Mouse (Mus musculus) retina, postnatal 7 days (tissue): ENCODE measurements around the gene Mast3.
"Not testable (repeated sequence)": the region's sequence is repeated elsewhere in the genome, so short reads cannot be mapped to it uniquely, and the experiment has no call there.

Experiments
- DNase-seq: peaks from one replicate; pipeline ENCODE4 v3.0.0-alpha.2; 2012; ENCODE audit warnings: low read depth, low spot score

Mast3 gene

DNA sequence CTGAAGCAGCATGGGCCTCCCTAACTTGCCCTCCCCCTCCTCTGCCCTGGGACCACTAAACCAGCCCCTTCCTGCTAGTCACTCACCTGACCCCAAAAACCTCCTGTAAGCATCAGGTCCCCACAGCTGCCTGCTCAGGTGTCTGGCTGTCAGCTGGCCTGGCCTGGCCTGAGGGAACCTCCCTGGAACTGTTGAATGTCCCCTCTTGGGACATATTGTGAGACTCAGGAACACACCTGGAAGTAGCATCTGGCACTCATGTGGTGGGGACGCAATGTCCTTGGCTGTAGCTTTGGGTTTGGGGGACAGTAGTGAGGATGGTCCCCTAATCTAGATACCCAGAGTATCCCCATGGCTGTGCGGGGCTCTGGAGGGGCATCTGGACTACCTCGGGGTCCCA, 29.2 kb upstream of the Mast3 start:
- no peak for DNase-seq

DNA sequence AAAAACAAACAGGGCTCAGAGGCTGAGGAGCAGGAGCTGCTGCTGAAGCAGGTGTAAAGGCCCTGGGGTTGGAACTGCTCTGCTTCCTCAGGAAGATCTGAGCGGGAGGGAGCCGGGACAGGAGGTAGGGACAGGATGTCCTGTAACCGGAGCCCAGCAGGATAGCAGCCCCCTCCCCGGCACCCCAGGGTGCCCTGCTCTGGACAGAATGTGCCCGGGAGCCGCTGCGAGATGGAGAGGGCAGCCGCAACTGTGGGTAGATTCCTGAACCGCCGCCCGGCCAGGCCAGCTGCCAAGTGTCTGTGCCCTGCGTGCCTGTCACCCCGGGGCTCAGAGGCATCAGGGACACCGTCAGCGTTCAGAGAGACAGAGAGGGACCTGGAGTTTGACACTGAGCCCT, 28.7 kb upstream of the Mast3 start:
- no peak for DNase-seq

DNA sequence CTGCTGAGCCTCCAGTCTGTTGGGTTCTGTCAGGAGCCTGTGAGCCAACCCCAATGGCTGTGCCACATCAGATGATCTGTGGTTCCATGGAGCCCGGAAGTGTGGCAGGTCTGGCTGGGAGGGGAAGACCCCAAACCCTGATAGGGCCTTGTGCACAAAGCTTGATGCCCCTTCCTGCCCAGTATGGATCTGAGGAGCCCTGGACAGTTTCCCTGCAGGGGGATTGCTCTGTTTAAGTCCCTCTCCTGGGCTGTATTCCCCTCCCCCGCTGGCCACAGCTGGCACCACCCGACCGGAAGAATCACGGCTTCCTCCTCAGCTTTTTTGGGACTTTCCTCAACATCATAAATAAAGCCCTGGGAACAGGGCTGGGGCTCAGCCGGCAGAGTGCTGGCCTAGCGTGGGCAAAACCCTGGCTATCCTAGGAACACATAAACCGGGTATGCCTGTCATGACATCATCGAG, 28.2 kb upstream of the Mast3 start:
- DNase-seq = no peak

DNA sequence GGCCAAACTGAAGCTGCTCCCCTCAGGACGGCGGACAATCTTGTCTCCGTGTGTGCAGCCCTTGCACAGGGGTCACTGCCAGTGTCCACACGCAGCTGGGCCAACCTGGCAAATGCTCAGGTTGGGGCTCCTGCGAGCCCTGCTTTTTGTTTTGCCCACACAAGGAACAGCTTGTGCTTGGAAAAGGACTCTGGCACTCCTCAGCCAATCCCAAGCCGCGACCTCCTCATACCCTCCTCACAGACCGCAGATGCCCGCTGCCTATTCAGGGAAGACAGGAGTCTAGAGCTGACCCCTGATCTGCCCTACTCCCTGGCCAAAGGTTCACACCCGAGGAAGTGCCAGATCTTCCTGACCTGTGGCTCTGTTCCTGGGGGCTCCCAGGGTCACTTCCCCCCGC, 27.5 kb upstream of the Mast3 start:
- DNase-seq = no peak

DNA sequence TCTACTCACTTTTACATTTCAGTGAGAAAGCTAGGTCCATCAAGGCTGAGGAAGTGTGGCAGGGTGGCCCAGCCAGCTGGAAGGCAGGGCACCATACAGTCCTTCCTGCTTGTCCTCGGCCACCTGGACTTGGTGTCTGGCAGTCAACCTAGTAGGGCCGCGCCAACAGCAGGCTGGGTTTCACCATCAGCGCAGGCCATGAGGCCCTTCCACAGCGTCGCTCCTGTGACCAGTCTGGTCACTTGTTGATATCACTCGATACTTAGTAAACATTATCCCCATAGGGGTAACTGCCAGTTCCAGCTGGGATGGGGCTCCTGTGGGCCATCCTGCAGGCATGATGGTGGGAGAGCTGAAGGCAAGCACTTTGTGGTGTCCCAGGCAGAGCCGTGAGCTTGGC, 26.7 kb upstream of the Mast3 start:
- DNase-seq = no peak

DNA sequence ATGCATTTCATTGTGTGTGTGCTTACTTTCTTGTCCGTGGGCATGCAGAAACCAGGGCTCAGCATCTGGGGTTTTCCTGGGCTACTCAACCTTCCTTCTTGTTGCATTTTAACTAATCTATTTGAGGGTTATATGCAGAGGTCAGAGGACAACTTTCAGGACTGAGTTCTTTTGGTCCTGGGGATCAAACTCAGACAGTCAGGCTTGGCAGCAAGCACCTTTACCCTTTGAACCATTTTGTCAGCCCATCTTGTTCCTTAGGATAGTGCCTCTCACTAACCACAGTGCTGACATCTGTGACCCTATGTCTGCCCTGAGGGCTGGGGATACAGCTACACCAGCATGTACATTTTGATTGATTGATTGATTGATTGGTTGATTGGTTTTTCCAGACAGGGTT, 22.9 kb upstream of the Mast3 start:
- DNase-seq = no peak

DNA sequence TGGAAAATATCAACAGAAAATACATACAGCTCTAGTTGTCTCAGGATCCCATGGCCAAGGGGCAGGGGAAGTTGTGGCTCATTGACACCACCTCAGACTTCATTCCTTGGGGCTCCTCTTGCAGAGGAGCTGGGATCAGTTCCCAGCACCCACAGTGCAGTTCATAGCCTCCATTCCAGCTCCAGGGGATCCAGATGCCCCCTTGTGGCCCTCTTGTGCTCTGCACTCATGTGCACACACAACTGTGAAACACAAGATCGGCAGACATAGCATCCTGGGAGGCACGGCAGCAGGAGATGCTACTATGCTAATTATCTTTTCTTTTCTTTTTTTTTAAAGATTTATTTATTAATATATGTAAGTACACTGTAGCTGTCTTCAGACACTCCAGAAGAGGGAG, 22.2 kb upstream of the Mast3 start:
- no peak for DNase-seq

DNA sequence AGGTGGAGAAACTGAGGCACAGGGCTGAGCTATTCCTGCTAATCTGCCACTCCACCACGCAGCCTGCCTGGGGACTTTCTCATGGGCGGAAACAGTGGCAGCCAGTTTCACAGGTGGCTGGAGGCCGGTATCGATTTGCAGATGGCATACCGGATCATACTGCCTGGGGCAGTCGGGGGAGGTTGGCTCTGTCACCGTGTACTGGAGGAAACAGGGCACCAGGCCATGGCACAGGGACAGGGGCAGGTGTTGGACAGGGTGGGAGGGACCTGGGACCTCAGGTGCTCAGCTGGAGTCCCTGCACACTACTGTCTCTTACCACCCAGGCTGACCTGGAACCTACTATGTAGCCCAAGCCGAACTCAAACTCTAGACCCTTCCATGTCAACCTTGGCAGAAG, 21.0 kb upstream of the Mast3 start:
- no peak for DNase-seq

DNA sequence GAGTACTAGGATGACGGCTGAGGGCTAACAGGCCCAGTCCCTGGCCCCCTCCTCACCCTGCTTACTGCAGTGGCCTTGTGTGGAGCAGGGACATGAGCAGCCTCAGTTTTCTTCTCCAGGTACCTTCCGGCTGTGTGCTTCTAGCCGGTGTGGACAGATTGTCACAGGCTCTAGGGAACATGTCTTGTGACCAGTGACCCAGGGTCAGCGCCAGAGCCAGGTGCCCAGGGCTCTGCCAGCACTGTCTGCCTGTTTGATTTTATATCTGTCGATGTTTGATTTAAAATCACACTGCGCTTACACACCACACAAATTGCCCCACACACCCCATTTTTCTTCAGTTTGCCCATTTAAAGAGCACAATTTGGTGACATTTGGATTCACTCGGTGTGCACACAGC, 18.9 kb upstream of the Mast3 start:
- no peak for DNase-seq

DNA sequence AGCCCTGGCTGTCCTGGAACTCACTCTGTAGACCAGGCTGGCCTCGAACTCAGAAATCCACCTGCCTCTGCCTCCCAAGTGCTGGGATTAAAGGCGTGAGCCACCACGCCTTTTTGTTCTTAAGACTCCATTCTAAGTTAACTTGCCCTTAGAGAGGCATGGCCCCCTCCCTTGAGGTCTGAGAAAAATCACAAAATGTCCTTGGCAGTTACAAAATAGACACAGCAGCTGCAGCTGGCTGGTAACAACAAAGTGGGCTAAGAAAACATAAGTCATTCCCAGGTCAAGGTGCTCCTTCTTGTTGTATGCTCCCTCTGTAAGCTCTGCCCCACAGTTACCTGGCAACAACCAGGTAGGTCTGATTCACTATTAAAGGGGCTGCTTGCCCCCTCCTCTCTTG, 17.7 kb upstream of the Mast3 start:
- not testable (repeated sequence) for DNase-seq

DNA sequence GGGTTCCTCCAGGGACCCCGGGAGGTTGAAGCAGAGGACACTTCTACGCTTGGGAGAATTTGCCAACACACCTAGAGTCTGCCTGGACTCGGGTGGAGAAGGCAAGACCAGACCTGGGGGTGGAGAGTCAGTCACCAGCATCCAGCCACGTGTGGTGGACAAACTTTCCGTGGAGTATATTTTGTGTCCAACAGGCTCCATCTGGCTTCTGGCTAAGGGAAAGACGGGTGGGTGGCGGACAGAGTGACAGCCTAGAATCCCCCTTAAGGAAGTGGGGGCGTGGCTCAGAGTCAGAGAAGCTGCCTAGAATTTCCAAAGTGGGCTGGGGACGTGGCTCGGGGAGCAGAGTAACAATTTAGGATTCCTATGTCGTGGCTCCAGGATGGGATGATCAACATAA, 17.1 kb upstream of the Mast3 start:
- no peak for DNase-seq

DNA sequence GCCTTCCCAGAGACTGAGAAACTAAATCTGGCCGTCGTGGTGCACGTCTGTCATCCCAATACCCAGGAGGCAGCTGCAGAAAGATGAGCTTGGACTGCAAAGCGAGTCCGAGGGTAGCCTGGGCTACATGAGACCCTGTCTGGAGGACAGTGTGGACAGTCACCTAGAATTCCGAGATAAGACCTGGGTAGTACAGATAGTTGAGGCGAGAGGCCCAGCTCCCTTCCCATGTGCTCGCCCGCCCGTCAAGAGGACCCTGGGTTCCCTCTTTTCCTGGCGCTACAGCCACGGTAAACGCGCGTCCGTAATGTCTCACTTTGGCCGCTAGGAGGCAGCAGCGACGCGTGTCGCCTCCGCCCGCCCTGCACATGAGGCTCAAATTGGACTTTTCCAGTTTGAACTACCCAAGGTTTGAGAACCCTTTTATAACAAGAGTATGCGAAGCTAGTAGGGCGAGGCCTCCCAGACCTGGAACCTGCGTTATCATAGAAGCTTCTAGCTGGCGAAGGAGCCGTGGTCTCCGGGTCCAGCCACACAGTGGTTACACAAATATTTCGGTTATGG, 16.6 kb upstream of the Mast3 start:
- DNase-seq = peak; percentile 64

DNA sequence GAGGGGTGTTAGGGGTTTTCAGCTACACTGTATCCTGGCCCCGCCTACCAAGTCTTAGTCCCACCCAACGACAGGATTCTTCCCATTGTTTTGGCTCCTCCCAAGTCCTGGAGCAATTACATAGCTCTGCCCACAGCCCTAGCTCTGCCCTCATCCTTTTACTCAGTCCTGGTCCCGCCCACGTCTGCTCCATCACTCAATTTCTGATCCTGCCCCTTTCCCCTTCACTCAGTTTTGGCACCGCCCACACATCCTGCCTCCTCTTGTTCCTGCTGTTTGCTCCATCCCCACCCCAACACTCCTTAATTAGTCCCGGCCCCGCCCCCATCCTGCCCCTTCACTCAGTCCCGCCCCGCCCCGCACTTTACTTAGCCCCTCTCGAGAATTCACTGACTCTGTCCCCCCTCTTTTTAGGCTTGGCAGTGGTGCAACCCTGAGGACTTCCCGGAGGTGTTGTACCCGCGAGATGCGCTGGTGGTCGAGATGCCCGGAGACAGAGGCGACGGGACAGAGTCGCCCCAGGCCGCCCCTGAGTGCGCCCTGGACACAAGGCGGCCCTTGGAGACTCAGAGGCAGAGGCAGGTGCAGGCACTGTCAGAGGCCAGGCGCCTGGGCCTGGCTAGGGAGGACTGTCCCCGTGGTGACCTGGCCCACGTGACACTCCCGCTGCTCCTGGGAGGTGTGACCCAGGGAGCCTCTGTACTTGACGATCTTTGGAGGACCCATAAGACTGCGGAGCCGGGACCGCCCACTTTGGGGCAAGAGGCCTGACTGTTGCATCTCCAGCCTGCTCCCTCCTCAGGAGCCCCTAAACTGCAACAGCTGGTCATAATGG, 15.5 kb upstream of the Mast3 start:
- DNase-seq = no peak

DNA sequence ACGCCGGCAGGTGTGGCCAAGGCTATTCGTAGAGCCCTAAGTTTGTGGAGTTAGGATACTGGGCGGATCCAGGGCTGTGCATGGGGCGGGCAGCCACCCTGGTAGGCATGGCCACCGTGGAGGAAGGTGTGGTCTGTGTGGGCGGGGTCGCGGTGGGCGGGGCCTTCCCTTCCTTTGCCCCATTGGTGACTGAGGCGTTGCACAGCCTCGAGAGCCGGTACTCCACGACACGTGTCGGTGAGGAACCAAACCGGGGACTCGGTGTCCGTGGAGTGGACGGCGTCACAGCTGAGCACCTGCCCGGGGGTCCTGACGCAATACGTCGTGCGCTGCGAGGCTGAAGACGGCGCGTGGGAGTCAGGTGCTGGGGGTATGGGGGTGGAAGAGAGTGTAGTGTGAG, 11.8 kb upstream of the Mast3 start:
- DNase-seq = no peak

DNA sequence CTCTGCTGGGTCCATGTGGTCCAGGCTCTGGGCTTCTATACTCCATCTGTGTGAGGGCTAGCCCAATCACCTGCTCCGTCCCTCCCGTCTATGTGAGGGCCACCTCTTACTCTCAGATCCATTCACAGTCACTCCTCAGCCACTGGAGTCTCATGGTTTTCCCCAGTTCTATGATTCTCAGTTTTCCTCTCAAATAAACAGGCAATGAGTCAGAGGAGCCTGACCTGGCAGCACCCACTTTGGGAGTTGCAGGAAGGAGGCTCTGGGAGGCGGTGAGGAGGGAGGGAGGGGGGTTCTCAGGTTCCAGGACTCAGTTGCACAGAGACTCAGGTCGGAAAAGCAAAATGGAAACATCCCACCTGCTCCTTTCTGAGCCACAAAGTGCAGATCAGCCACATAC, 8.0 kb upstream of the Mast3 start:
- no peak for DNase-seq

DNA sequence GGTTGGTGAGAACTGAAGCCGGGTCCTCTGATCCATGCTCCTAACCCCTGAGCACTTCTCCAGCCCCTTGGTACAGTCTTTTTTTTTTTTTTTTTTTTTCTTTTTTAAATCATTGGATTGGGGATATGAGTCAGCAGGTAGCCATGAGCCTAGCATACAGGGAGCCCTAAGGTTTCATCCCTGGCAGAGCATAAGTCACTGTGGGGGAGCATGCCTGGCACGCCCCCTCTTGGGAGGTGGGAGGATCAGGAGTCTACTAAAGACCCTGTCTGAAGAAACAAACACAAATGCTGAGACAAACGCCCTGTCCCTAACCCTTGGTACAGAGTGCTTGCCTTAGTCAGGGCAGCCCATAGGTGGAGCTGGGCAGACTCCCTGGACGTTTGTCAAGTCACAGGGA, 7.2 kb upstream of the Mast3 start:
- no peak for DNase-seq

DNA sequence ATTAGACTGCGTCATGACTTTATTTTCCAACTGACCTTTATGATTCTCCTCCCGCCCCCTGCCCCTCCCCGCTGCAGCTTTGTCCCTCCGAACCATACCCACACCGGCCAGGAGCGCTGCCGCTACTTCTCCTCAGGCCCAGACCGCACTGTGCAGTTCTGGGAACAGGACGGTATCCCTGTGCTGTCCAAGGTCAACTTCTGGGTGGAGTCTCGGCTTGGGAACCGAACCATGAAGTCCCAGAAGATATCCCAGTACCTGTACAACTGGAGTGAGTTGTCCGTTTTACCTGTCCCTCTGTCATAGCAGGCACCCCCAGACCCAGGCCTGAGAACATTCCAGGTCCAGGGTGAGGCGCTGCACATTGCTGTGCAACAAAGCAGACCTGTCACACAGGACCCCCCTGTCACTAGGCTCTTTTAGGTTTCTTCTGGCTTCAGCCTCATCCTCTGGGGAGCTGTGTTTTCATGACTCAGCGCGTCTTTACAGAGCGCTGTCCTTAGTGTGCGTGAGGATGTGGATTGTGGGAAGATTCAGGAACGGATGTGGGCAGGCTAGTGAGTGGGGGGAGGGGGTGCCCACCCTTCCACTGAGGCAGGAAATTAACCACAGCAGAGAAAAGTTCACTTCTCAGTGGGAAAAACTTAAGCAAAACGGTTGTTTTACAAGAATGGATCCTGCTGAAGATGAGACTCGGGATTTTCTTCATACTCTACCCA, 6.3 kb upstream of the Mast3 start:
- no peak for DNase-seq

DNA sequence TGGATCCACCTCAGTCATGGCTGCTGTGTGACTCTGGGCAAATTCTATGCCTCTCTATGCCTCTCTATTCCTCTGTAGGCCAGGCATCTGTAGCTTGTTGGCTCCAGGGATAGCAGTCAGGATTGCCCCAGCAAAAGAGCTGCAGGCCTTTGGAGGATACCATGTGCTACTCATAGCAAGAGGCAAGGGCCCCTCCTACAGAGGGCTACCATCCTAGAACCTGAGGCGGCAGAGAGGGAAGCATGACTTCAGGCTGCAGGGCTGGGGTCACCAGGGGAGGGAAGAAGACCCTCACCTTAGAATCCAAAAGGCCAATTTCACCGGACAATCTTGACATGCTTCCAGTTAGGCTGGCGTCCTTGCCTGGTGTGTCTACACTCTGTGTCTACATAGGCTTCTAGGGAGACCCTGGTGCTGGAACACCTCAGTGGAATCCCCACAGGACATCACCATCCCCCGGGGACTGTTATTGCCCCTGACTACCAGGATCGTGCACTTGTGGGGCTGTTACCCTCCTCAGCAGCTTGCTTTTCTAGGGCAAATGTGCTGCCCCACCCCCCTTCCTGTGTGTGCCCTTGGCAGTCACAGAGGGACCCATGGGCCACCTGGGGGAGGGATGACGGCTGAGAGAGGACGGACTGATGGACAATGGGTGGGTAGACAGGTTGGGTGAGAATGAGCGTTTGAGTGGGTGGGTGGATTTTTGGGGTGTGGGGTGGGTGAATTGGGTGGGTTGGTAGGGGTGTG, 4.3 kb upstream of the Mast3 start:
- no peak for DNase-seq

DNA sequence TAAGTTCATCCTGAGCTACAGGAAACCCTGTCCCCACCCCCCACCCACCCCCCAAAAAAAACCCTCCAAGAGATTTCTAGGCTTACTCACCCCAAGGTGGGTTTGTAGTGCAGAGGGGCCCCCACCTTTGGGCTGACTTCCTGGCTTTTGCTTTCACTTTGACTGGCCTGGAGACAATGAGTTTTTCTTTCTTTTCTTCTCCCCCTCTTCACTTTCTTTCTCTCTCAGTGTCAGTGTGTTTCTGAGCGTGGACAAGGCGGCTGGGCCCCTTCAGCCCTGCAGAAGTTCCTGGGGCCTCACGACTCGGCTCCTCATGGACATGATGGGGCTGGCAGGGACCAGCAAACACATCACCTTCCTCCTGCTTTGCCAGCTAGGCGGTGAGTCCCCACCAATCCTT, 3.4 kb upstream of the Mast3 start, which contains the start of gene Il12rb1:
Il12rb1 (plus strand) TSS at position 211 of the 400 bp plus-strand sequence.
- no peak for DNase-seq

DNA sequence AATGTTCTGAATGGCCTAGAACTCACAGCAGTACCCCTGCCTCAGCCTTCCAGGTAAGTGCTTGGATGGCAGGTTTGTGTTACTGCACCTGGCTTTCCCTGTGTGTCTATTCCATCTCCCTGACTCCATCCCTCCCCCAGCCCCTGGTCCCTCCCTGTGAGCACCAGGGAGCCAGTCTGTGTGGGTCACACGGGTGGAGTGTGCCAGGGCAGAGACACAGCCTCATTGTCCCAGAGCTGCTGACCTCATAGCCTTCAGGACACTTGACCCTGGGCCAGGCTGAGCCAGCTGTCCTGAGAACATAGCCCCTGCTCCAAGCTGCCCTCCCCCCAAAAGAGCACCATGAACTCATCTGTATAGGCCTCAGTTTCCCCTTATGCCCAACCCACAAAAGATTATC, 2.5 kb upstream of the Mast3 start:
- no peak for DNase-seq

DNA sequence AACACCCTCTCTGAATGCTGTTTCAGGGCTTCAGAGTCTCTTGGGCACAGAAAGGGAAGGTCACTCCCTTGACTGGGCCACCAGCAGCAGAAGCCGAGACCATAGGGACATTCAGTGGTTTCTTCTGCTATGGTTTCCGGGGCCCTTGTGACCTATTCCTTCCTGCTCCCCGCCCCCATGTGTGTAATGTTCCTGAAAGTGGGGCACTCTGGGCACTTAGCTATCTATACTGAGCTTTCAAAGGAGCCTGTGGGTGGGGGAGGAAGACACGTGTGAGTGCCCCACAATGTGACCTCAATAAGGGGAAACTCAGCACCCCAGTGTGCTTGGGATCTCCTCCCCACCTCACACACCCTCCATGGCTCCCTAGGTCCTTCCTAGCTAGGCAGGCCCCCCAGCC, 1.7 kb upstream of the Mast3 start:
- DNase-seq = no peak
